Mouse (Mus musculus): ENCODE results near the gene Pygo1. TPM values are rescaled to one million over a fixed set of nuclear protein-coding genes. Genes with fewer than 3 reads are reported as not detected.

Pygo1 gene
- polyA plus RNA-seq, 2 experiments = 0.06 to 0.09 TPM

DNA sequence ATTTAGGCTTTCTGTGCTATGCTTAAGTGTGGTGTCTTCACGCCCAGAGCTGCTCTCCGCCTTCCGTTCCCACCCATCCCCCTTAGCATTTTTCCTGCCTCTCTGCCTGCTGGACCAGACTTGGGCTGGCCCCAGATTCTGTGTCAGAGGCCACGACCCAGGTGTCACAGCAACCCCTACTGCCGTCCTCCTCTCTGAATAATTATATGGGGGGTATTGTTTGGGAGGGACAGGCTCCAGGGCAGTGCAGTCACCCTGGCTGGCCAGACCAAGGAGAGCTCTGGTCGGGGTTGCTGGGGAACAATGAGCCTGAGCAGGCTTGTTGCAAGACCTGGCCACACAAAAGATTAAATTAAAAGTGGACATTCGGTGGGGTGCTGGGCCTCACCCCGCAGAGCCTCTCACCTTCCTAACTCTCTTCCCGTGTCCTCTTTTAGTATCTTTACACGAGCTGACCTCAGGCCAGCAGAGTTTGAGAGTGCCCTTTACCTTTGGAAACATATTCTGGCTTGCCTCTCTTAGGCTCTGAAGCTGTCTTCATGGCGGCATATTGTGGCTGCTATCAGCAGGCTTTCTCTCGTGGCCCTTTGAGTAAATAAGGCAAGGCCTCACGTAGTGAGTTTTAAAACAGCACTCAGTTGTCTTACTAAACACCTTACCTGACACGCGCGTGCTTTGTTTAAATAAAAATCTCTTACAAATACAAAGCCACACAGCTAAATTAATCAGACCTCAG is 45.1 kb upstream of the Pygo1 start:
- DNase-seq (ENCODE audit: low read depth in 3 of 3, low spot score in 3 of 3) (no peak), ATAC-seq (ENCODE audit: insufficient read depth) (no peak)
- H3K9me3 ChIP-seq (ENCODE audit: control insufficient read depth, low read length) = no peaks in the 10 kb centered on the region
- H3K4me2 ChIP-seq (ENCODE audit: low read depth) = no peak overlapping the region
- TF ChIP-seq EP300 (IDR thresholded peaks at IDR 0.05; ENCODE audit: low read depth) (no peak), CTCF (IDR thresholded peaks at IDR 0.05; ENCODE audit: low read depth) (no peak)
- H3K36me3 ChIP-seq (replicated peaks; ENCODE audit: control insufficient read depth, insufficient read depth, low read depth) = no peaks in the 10 kb centered on the region
- no peak overlapping the region for H3K4me3 ChIP-seq (ENCODE audit: insufficient read depth in 1 of 2, low read depth in 2 of 2, low read length in 2 of 2)
- H3K27me3 ChIP-seq (ENCODE audit: control insufficient read depth, insufficient read depth, low read length) = no peaks in the 10 kb centered on the region
- H3K4me1 ChIP-seq (replicated peaks; ENCODE audit: control insufficient read depth in 2 of 2, insufficient read depth in 2 of 2, low read length in 1 of 2) = peaks cover 0 to 9% of the 10 kb centered on the region in 2 experiments; a peak in 2 of 4 replicates
- 48% methylated on average over 16 of the region's 16 CpGs for WGBS (ENCODE audit: insufficient replicate concordance)
- no peak overlapping the region for H3K9ac ChIP-seq (replicated peaks)
- H3K27ac ChIP-seq = no peak overlapping the region

DNA sequence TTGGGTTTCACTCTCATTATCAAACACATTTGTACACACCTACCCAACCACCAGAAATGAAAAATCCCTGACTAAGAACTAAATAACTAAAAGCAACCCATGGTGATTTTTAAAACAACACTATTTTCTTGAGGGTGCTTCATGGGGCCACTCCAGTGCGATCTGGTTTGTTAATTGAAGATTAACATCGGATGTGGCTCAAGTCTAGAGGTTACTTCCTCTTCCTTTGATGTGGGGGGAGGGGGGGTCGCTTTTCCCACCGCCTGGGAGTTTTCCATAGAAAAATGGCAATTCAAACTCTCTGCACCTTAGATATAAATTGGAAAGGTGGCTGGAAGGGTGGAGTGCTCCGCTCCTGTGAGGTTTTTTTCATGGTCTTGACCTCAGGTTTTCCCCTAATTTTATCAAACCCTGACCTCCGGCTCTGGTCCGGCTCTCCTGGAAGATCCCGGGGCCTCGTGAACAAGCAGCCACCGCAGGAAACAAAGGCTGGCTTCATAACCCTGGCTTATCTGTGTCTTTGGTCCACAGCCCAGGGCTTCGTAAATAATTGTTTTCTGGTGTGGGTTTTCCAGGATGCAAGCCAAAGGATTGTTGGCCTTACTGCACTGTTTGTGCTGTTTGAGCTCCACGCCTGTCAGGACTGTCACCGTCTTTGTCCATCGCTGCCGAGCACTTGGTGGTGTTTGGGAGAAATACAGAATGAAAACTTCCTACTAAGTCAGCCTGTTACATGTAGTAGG is 44.2 kb upstream of the Pygo1 start:
- Histone ChIP-seq H3K4me1 (replicated peaks; ENCODE audit: control insufficient read depth in 2 of 2, insufficient read depth in 2 of 2, low read length in 1 of 2) (peaks cover 0 to 9% of the 10 kb centered on the region in 2 experiments; a peak in 2 of 4 replicates), H3K4me3 (ENCODE audit: insufficient read depth in 1 of 2, low read depth in 2 of 2, low read length in 2 of 2) (no peak overlapping the region), H3K36me3 (replicated peaks; ENCODE audit: control insufficient read depth, insufficient read depth, low read depth) (no peaks in the 10 kb centered on the region), H3K4me2 (ENCODE audit: low read depth) (no peak overlapping the region), H3K27ac (no peak overlapping the region), H3K9me3 (ENCODE audit: control insufficient read depth, low read length) (no peaks in the 10 kb centered on the region), H3K9ac (replicated peaks) (no peak overlapping the region), H3K27me3 (ENCODE audit: control insufficient read depth, insufficient read depth, low read length) (no peaks in the 10 kb centered on the region)
- 14% methylated on average over 15 of the region's 15 CpGs for WGBS (ENCODE audit: insufficient replicate concordance)
- no peak for TF ChIP-seq CTCF (IDR thresholded peaks at IDR 0.05; ENCODE audit: low read depth)
- TF ChIP-seq EP300 (IDR thresholded peaks at IDR 0.05; ENCODE audit: low read depth) = no peak
- DNase-seq (ENCODE audit: low read depth in 3 of 3, low spot score in 3 of 3) (no peak), ATAC-seq (ENCODE audit: insufficient read depth) (no peak)

DNA sequence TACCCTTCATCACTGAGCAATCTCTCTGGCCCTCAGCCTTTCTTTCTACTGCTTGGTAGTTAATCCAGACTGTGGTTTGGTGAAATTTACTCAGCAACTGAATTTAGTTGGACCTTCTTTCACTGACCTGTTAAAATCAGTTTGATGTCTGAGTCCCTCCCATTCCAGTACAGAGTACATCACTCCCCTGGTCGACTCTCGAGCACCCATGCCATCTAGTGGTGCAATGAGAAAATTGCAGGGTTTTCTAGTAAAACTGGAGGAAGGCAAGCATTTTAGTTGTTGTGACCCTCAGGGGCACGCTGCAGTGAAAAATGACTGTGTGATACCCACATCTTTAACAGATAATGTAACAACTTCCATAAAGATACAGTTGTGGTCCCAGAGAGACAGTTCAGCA is 41.5 kb upstream of the Pygo1 start:
- Histone ChIP-seq H3K4me2 (ENCODE audit: low read depth) (no peak overlapping the region), H3K4me1 (replicated peaks; ENCODE audit: control insufficient read depth in 2 of 2, insufficient read depth in 2 of 2, low read length in 1 of 2) (peaks cover 0 to 7% of the 10 kb centered on the region in 2 experiments; a peak in 2 of 4 replicates), H3K27me3 (ENCODE audit: control insufficient read depth, insufficient read depth, low read length) (no peaks in the 10 kb centered on the region), H3K9me3 (ENCODE audit: control insufficient read depth, low read length) (no peaks in the 10 kb centered on the region), H3K27ac (no peak overlapping the region), H3K36me3 (replicated peaks; ENCODE audit: control insufficient read depth, insufficient read depth, low read depth) (no peaks in the 10 kb centered on the region), H3K9ac (replicated peaks) (no peak overlapping the region), H3K4me3 (ENCODE audit: insufficient read depth in 1 of 2, low read depth in 2 of 2, low read length in 2 of 2) (no peak overlapping the region)
- ATAC-seq (ENCODE audit: insufficient read depth) = no peak
- DNase-seq (ENCODE audit: low read depth in 3 of 3, low spot score in 3 of 3) = peak in 2 of 3 experiments; percentile 14 to 29
- peak; percentile 74 for TF ChIP-seq CTCF (IDR thresholded peaks at IDR 0.05; ENCODE audit: low read depth)
- TF ChIP-seq EP300 (IDR thresholded peaks at IDR 0.05; ENCODE audit: low read depth) = no peak
- 9% methylated on average over 3 of the region's 3 CpGs for WGBS (ENCODE audit: insufficient replicate concordance)

DNA sequence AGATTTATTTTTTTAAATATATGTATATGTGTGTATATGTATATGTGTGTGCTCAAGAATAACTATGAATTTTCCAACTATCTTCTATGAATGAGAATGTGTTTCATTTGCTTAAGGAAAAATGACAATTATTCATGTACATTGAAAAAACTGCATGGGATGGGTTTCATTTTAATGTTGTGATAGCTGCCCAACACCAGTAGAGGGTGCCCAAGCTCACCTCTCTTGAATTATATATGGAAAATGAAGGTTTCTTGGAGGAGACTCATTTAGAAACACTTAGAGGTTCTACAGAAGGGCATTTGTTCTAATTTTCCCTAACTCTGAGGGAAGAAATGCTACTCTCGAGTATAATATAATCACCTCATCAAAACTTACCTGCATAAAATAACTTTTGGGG is 35.7 kb upstream of the Pygo1 start:
- Histone ChIP-seq H3K4me3 (ENCODE audit: insufficient read depth in 1 of 2, low read depth in 2 of 2, low read length in 2 of 2) (no peak overlapping the region), H3K9me3 (ENCODE audit: control insufficient read depth, low read length) (no peaks in the 10 kb centered on the region), H3K36me3 (replicated peaks; ENCODE audit: control insufficient read depth, insufficient read depth, low read depth) (no peaks in the 10 kb centered on the region), H3K4me1 (replicated peaks; ENCODE audit: control insufficient read depth in 2 of 2, insufficient read depth in 2 of 2, low read length in 1 of 2) (no peaks in the 10 kb centered on the region), H3K27ac (no peak overlapping the region), H3K27me3 (ENCODE audit: control insufficient read depth, insufficient read depth, low read length) (no peaks in the 10 kb centered on the region), H3K4me2 (ENCODE audit: low read depth) (no peak overlapping the region), H3K9ac (replicated peaks) (no peak overlapping the region)
- ATAC-seq (ENCODE audit: insufficient read depth) (no peak), DNase-seq (ENCODE audit: low read depth in 3 of 3, low spot score in 3 of 3) (no peak)
- WGBS (ENCODE audit: insufficient replicate concordance) = 64% methylated on average over 1 of the region's 1 CpGs
- TF ChIP-seq CTCF (IDR thresholded peaks at IDR 0.05; ENCODE audit: low read depth) = no peak; the same call in 1 of the 2 replicates

DNA sequence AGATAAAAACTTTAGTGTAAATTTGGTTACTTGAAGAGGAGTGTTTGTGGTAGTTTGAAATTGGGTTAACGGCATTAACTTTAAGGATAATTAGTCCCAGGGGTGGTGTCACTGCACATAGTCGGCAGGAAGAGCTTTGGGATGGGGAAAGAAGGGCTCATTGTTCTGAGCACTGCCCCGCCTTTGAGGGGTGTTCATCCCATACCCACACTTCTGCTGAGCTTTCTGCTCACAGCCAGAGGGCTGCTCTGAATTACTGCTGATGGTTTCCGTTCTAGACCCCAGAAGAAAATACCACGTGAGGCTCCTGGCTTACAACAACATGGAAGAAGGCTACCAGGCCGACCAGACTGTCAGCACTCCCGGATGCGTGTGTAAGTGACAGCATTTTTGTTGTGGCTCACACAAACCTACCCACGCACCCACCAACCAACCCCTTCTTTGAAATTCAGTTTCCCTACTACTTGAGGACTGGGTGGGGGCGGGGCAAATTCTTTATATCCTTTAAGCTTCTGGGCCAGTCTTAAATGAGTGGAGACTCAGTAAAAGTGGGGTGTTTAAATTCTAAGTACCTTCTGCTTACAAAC is 34.9 kb upstream of the Pygo1 start:
- 62% methylated on average over 10 of the region's 10 CpGs for WGBS (ENCODE audit: insufficient replicate concordance)
- ATAC-seq (ENCODE audit: insufficient read depth) (no peak), DNase-seq (ENCODE audit: low read depth in 3 of 3, low spot score in 3 of 3) (no peak)
- H3K4me2 ChIP-seq (ENCODE audit: low read depth) = no peak overlapping the region
- H3K4me3 ChIP-seq (ENCODE audit: insufficient read depth in 1 of 2, low read depth in 2 of 2, low read length in 2 of 2) = no peak overlapping the region
- H3K27ac ChIP-seq = no peak overlapping the region
- H3K4me1 ChIP-seq (replicated peaks; ENCODE audit: control insufficient read depth in 2 of 2, insufficient read depth in 2 of 2, low read length in 1 of 2) = no peaks in the 10 kb centered on the region
- TF ChIP-seq EP300 (IDR thresholded peaks at IDR 0.05; ENCODE audit: low read depth) (no peak), CTCF (IDR thresholded peaks at IDR 0.05; ENCODE audit: low read depth) (no peak)
- no peak overlapping the region for H3K9ac ChIP-seq (replicated peaks)
- no peaks in the 10 kb centered on the region for H3K36me3 ChIP-seq (replicated peaks; ENCODE audit: control insufficient read depth, insufficient read depth, low read depth)
- H3K9me3 ChIP-seq (ENCODE audit: control insufficient read depth, low read length) = no peaks in the 10 kb centered on the region
- no peaks in the 10 kb centered on the region for H3K27me3 ChIP-seq (ENCODE audit: control insufficient read depth, insufficient read depth, low read length)
